Mouse (Mus musculus) CH12F3 (cell line): ENCODE results near the gene Nop53.

ENCODE experiments used
- in situ Hi-C: fragments of 300-500 bp; cut with MboI; formaldehyde crosslinking; loops from 2 replicates; pipeline ENCODE4 v1.14.3; 2020; ENCODE audit warnings: low sequenced_read_pairs

Nop53 gene

GRCm38 (mm10) chr7:15945721-15946536 is at the start of gene Nop53:
Nop53 (minus strand) TSS chr7:15946074.
- in situ Hi-C loops = no loop called here

GRCm38 (mm10) chr7:15993789-15994188 is 47.9 kb upstream of the Nop53 start:
- in situ Hi-C loops = no loop called here

DNA sequence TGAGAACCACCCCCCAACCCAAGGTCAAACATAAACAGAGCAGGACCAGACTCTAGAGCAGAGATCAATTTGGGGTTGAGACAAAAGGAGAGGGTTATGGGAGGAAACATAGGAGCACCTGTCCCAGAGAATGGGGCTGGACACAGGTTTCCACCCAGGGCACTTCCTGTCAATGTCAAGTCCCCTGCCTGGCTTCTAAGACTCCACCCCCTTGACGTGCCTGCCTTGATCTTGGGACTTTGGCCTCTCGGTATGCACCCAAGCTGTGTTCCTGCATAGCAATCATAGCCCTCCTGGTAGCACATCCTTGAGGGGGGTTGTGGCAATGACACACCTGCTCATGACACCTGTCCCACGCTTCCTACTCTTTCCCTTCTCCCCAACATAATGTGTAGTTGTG is 47.3 kb upstream of the Nop53 start:
- in situ Hi-C loops = no loop called here

DNA sequence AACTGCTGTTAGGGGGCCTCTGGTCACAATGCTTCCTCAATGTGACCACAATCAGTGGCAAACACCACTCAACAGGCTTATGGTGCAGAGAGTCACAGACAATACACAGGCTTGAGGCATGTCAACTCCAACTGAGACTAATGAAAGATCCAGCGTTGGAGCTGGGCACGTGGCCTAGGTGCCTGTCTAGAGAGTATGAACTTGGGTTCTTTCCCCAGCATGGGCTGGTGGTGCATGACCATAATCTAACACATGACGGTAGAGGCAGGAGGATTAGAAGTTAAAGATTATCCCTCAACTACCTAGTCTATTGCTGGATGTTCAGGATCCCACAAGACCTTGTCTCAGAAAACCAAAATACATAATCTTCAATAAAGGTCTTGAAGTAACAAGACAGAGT is 45.9 kb upstream of the Nop53 start:
- in situ Hi-C loops = no loop called here

- in situ Hi-C loops = no loop called here
These were observed 41.9 kb upstream of the Nop53 start for GRCm38 (mm10) chr7:15987661-15988356.

DNA sequence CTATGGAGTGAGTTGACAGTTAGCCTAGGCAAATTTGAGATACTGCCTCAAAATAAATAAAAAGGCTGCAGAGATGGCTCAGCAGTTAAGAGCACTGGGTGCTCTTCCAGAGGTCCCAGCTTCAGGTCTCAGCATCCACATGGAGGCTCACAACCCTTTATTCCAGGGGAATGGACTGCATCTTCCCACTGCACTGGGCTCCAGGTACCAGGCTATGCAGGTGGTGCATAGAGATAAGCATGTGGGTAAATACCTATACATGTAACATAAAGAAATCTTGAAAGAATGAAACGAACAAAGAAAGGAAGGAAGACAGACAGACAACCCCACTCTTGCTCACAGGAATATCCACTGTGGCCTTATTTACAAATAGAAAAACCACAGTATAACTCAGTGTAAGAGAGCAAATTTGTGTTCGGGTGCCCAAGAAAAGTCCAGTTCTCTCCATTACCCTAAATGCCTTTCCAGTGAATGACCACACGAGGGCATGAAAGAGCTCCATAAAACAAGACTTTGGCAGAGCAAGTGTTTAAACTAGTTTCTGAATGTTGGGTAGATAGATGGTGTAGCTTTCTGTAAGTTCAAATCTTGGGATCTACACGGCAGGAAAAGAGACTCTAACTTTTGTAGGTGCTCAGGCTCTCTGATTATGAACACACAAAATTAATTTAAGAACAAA is 37.0 kb upstream of the Nop53 start:
- in situ Hi-C loops = no loop called here

- in situ Hi-C loops = no loop called here
These were observed 35.7 kb upstream of the Nop53 start for GRCm38 (mm10) chr7:15981538-15981937.

- in situ Hi-C loops = no loop called here
These were observed 34.4 kb upstream of the Nop53 start for GRCm38 (mm10) chr7:15980246-15980645.

GRCm38 (mm10) chr7:15975904-15976303 is 30.0 kb upstream of the Nop53 start:
- in situ Hi-C loops = no loop called here

- in situ Hi-C loops = no loop called here
These were observed 29.6 kb upstream of the Nop53 start for GRCm38 (mm10) chr7:15975451-15975850.

DNA sequence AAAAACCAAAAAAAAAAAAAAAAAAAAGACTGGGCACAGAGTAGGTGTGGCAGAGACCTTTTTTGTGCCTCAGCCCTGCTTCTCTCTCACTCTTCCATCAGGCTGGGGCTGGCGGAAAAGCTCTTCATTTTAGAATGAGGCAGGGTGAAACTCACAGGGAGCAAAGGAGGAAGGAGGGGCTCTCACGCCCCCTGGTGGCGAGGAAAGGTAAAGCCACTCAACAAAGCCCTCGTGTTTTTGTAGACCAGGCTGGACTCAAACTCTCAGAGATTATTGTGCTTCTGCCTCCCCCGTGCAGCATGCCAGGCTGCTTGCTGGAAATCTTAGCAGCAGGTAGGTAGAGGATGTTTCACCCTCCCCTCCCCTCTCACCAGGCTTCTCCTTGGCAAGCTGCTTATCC is 28.8 kb upstream of the Nop53 start:
- in situ Hi-C loops = no loop called here

GRCm38 (mm10) chr7:15972247-15972646 is 26.4 kb upstream of the Nop53 start:
- in situ Hi-C loops = no loop called here

GRCm38 (mm10) chr7:15969674-15970073 is 23.8 kb upstream of the Nop53 start:
- in situ Hi-C loops = no loop called here

GRCm38 (mm10) chr7:15968322-15968721 is 22.4 kb upstream of the Nop53 start:
- in situ Hi-C loops = no loop called here

DNA sequence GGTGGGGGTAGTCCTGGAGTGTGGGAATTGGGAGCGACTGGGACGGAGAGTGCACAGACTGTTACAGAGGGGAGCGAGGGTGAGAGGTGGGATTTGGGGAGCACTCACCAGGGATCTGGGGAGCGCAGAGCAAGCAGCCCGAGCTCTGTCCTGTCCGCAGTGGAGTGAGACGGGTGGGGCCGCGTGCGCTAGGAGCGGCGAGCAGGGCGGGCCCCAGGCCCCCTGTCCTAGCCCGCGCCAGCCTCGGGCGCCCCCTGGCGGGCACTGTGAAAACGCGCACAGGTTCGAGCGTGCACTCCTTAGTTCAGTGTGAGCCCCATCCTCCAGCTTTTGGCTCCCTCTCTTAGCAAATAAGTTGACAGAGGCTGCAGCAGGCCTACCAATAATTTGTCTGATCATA is 21.4 kb upstream of the Nop53 start, which contains the start of gene Ehd2:
Ehd2 (minus strand) TSS at position 256 of the 400 bp plus-strand sequence.
- in situ Hi-C loops = no loop called here

DNA sequence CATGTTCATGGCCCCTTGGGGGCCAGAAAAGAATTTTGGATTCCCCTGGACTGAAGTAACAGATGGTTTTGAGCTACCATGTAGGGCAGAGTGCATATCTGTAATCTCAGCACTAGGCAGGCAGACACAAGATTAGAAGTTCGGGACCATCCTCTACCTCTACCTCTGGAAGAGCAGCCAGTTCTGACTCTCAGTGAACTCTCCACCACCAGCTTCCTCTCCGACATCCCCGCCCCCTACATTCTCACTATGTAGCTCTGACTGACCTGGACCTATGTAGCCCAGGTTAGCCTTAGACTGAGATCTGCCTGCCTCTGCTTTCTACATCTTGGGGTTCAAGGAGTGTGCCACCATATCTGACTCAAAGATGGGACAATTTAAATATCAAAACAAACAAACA is 20.6 kb upstream of the Nop53 start:
- in situ Hi-C loops = no loop called here

DNA sequence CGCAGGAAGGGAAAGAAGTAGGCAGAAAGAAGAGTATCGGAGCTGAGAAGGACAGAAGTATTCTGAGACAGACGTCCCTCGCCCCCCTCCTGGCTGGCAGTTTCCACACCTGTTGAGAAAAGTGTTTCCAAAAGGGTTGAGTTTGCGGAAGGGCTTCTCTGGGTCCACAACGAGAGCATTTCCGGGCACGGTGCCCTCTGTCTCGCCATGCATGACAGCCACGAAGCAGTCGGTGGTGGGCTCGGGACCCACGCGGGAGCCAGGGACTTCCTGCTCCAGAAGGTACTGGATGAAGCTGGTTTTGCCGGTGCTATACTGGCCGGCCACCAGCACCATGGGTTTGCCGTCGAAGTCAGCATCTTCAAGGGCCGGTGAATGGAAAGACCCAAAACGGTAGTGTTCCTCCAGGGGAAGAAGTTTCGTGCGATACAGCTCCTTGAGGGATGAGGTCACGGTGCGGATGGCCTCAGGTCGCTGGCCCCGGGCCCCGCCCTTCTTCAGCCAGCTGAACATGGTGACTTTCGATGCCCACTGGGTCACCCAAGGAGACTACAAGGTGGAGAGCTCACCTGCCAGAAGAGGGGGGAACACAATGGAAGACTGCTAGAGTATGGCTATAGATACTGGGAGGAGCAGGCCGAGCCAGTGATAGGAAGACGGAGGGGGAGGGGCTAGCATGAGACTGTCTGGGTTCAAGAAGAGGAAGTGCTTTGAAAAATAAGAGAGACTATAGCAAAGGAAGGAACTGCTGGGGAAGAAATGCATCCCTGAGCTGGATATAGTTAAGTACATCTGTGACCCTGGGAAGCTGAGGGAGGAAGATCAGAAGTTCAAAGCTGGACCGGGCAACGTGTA is 18.2 kb upstream of the Nop53 start:
- in situ Hi-C loops = no loop called here

DNA sequence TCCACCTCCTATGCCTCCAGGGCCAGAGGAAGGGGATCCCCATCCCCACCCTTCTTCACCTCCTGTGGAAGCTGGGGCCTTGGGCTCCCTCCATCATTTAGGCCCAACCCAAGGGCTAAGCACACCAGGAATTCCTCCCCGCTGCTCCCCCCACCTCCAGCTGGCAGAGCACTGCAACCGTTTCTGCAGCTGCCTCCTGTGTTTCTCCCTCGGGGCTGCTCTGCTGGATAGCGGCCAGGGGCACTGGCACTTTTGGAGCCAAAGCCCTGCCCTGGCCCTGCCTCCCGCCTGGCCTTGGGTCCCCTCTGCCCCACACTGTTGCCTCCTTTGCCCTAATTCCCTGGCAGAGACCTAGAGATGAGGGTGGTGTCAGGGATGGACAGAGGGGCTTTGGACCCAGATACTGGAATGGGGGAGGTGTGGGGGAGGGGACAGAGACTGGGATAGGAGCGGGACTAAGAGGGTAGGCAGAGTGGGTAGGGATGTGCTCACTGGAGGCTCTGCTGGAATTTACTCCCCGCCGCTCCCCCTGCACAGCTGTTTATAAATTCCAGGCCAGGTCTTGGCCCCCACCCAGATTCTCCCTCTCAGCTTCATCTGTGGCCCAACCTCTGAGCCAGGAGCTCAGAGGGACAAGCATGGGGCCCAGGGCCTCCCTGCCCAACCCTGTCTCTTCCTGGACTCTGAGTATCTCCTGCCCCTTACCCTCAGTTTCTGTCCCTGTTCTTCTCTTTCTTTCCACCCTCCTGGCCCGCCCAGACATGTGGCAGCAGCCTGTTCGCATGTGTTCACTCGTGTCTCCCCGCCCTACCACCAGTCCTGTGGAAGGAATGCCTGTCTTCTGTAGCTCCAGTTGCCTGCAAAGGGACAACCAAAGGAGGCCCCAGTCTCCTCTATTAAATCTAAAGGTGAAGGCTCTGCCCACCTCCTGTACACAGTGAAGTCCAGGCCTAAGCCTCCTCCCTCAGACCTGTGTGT is 16.7 kb upstream of the Nop53 start:
- in situ Hi-C loops = no loop called here

DNA sequence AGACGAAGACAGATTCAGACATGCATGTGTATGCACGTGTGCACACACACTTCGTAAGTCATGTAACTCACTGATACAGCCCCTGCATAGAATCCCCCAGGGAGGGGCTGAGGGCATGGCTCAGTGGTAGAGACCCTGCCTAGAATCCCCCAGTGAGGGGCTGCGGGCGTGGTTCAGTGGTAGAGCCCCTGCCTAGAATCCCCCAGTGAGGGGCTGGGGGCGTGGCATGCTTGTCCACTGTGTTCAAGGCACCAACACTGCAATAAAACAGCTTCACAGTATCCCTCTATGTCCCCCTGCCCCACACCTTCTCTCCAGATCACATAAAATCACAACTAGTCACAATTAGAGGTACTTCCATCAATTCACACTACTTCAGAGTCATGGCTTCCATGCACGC is 15.9 kb upstream of the Nop53 start:
- in situ Hi-C loops = no loop called here

DNA sequence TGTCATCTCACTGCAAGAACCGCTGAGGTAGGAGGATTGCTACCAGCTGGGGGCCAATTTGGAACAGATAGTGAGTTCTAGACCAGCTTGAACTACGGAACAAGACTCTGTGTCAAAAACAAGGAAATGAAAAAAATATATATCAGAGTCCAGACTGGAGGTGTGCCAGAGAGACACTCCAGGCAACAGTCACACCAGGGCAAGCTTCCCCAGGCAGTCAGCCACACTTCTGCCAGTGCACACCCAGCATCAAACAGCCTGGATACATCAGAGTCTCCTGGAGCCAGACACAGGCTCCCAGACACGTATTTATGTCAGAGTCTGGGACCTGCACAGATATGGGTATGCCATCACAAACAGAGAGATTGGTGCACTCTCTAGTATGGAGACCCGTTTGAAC is 15.4 kb upstream of the Nop53 start:
- in situ Hi-C loops = no loop called here
